Mouse (Mus musculus): ENCODE data around the gene Usp48. TPM values are rescaled to one million over a fixed set of nuclear protein-coding genes. Genes with fewer than 3 reads are reported as not detected.

Gene Usp48
- polyA plus RNA-seq, 1 experiment from 2014 or later: 69.9 TPM

GRCm38 (mm10) chr4:137664980-137665675, 71.6 kb downstream of the Usp48 start:
- no peak overlapping the region for H3K27ac ChIP-seq
- ATAC-seq: no peak; the same call in 1 of the 2 replicates
- no peaks in the 10 kb centered on the region for H3K9me3 ChIP-seq (replicated peaks)
- WGBS: 13% methylated on average over 14 of the region's 15 CpGs
- H3K9ac ChIP-seq: peak overlapping the region; percentile 78
- H3K27me3 ChIP-seq: peaks cover 19% of the 10 kb centered on the region
- peak overlapping the region; percentile 57 for H3K4me3 ChIP-seq
- H3K4me1 ChIP-seq: peaks cover 57% of the 10 kb centered on the region
- H3K36me3 ChIP-seq (ENCODE audit: poor library complexity, severe bottlenecking): no peaks in the 10 kb centered on the region
- peak overlapping the region; percentile 93 for H3K4me2 ChIP-seq

GRCm38 (mm10) chr4:137665791-137666190, 72.2 kb downstream of the Usp48 start:
- H3K4me2 ChIP-seq: no peak overlapping the region; the same call in 1 of the 2 replicates
- WGBS: 93% methylated on average over 5 of the region's 5 CpGs
- H3K9ac ChIP-seq: no peak overlapping the region
- no peak overlapping the region for H3K27ac ChIP-seq
- no peak for ATAC-seq
- H3K4me1 ChIP-seq: peaks cover 51% of the 10 kb centered on the region
- 0 out of 2 replicates have a peak overlapping the region, but pooled peaks have one; percentile 1 for H3K4me3 ChIP-seq
- H3K27me3 ChIP-seq: peaks cover 19% of the 10 kb centered on the region
- no peaks in the 10 kb centered on the region for H3K9me3 ChIP-seq (replicated peaks)
- no peaks in the 10 kb centered on the region for H3K36me3 ChIP-seq (ENCODE audit: poor library complexity, severe bottlenecking)

GRCm38 (mm10) chr4:137666283-137666957, 72.9 kb downstream of the Usp48 start:
- Histone ChIP-seq H3K4me3 (no peak overlapping the region), H3K27ac (no peak overlapping the region), H3K4me2 (no peak overlapping the region), H3K4me1 (peaks cover 46% of the 10 kb centered on the region), H3K9me3 (replicated peaks) (no peaks in the 10 kb centered on the region), H3K36me3 (ENCODE audit: poor library complexity, severe bottlenecking) (no peaks in the 10 kb centered on the region), H3K27me3 (peaks cover 19% of the 10 kb centered on the region), H3K9ac (no peak overlapping the region)
- no peak for ATAC-seq
- WGBS: 55% methylated on average over 5 of the region's 5 CpGs

- H3K27ac ChIP-seq: no peak overlapping the region
- no peak overlapping the region for H3K4me3 ChIP-seq
- peaks cover 19% of the 10 kb centered on the region for H3K27me3 ChIP-seq
- H3K4me1 ChIP-seq: peaks cover 41% of the 10 kb centered on the region
- no peaks in the 10 kb centered on the region for H3K36me3 ChIP-seq (ENCODE audit: poor library complexity, severe bottlenecking)
- ATAC-seq: no peak
- no peaks in the 10 kb centered on the region for H3K9me3 ChIP-seq (replicated peaks)
- H3K4me2 ChIP-seq: no peak overlapping the region
- 78% methylated on average over 8 of the region's 8 CpGs for WGBS
- H3K9ac ChIP-seq: no peak overlapping the region
Measured at GRCm38 (mm10) chr4:137666958-137667345, 73.4 kb downstream of the Usp48 start.

GRCm38 (mm10) chr4:137667747-137668146, 74.2 kb downstream of the Usp48 start:
- 53% methylated on average over 5 of the region's 5 CpGs for WGBS
- Histone ChIP-seq H3K27me3 (peaks cover 16% of the 10 kb centered on the region), H3K4me3 (no peak overlapping the region), H3K36me3 (ENCODE audit: poor library complexity, severe bottlenecking) (no peaks in the 10 kb centered on the region), H3K4me2 (no peak overlapping the region), H3K9ac (no peak overlapping the region), H3K27ac (no peak overlapping the region), H3K9me3 (replicated peaks) (no peaks in the 10 kb centered on the region), H3K4me1 (peaks cover 41% of the 10 kb centered on the region)
- no peak for ATAC-seq

- ATAC-seq: no peak
- 79% methylated on average over 13 of the region's 13 CpGs for WGBS
- H3K27me3 ChIP-seq: peaks cover 8% of the 10 kb centered on the region
- H3K9ac ChIP-seq: no peak overlapping the region
- no peak overlapping the region for H3K4me3 ChIP-seq
- H3K36me3 ChIP-seq (ENCODE audit: poor library complexity, severe bottlenecking): no peaks in the 10 kb centered on the region
- no peak overlapping the region for H3K4me2 ChIP-seq
- H3K4me1 ChIP-seq: peaks cover 28% of the 10 kb centered on the region
- H3K9me3 ChIP-seq (replicated peaks): no peaks in the 10 kb centered on the region
- H3K27ac ChIP-seq: no peak overlapping the region
Measured at GRCm38 (mm10) chr4:137671711-137672500, 78.4 kb downstream of the Usp48 start.

GRCm38 (mm10) chr4:137675566-137675965, 82.0 kb downstream of the Usp48 start:
- Histone ChIP-seq H3K4me3 (no peak overlapping the region), H3K27me3 (peaks cover 22% of the 10 kb centered on the region), H3K9ac (no peak overlapping the region), H3K4me2 (no peak overlapping the region), H3K9me3 (replicated peaks) (no peaks in the 10 kb centered on the region), H3K27ac (no peak overlapping the region), H3K36me3 (ENCODE audit: poor library complexity, severe bottlenecking) (no peaks in the 10 kb centered on the region), H3K4me1 (peaks cover 23% of the 10 kb centered on the region)
- 56% methylated on average over 7 of the region's 7 CpGs for WGBS
- no peak for ATAC-seq

GRCm38 (mm10) chr4:137676057-137676456, 82.5 kb downstream of the Usp48 start:
- no peak overlapping the region for H3K4me3 ChIP-seq
- 0 out of 2 replicates have a peak overlapping the region, but pooled peaks have one; percentile 9 for H3K4me2 ChIP-seq
- no peaks in the 10 kb centered on the region for H3K36me3 ChIP-seq (ENCODE audit: poor library complexity, severe bottlenecking)
- ATAC-seq: peak; percentile 25
- peaks cover 24% of the 10 kb centered on the region for H3K27me3 ChIP-seq
- 7% methylated on average over 10 of the region's 11 CpGs for WGBS
- no peak overlapping the region for H3K27ac ChIP-seq
- H3K9me3 ChIP-seq (replicated peaks): no peaks in the 10 kb centered on the region
- H3K9ac ChIP-seq: no peak overlapping the region
- H3K4me1 ChIP-seq: peaks cover 28% of the 10 kb centered on the region

GRCm38 (mm10) chr4:137676700-137677484, 83.3 kb downstream of the Usp48 start:
- Histone ChIP-seq H3K36me3 (ENCODE audit: poor library complexity, severe bottlenecking) (no peaks in the 10 kb centered on the region), H3K4me3 (no peak overlapping the region), H3K9me3 (replicated peaks) (no peaks in the 10 kb centered on the region), H3K4me2 (no peak overlapping the region), H3K27me3 (peaks cover 25% of the 10 kb centered on the region), H3K4me1 (peaks cover 36% of the 10 kb centered on the region), H3K27ac (no peak overlapping the region), H3K9ac (no peak overlapping the region)
- ATAC-seq: 0 out of 2 replicates have a peak, but pooled peaks have one; percentile 22
- WGBS: 65% methylated on average over 13 of the region's 13 CpGs

- no peak overlapping the region for H3K4me3 ChIP-seq
- H3K4me1 ChIP-seq: peaks cover 41% of the 10 kb centered on the region
- H3K36me3 ChIP-seq (ENCODE audit: poor library complexity, severe bottlenecking): no peaks in the 10 kb centered on the region
- WGBS: 88% methylated on average over 5 of the region's 5 CpGs
- H3K27ac ChIP-seq: no peak overlapping the region
- H3K9me3 ChIP-seq (replicated peaks): no peaks in the 10 kb centered on the region
- no peak overlapping the region for H3K4me2 ChIP-seq
- ATAC-seq: no peak
- H3K27me3 ChIP-seq: peaks cover 35% of the 10 kb centered on the region
- no peak overlapping the region for H3K9ac ChIP-seq
Measured at GRCm38 (mm10) chr4:137677906-137678305, 84.4 kb downstream of the Usp48 start.

GRCm38 (mm10) chr4:137678568-137678967, 85.0 kb downstream of the Usp48 start:
- Histone ChIP-seq H3K9ac (no peak overlapping the region), H3K27me3 (peaks cover 35% of the 10 kb centered on the region)
- 81% methylated on average over 9 of the region's 9 CpGs for WGBS

More at GRCm38 (mm10) chr4:137678568-137678967, 85.0 kb downstream of the Usp48 start:
- Histone ChIP-seq H3K4me3 (no peak overlapping the region), H3K36me3 (ENCODE audit: poor library complexity, severe bottlenecking) (no peaks in the 10 kb centered on the region), H3K4me1 (peaks cover 41% of the 10 kb centered on the region), H3K9me3 (replicated peaks) (no peaks in the 10 kb centered on the region), H3K4me2 (no peak overlapping the region), H3K27ac (no peak overlapping the region)
- no peak for ATAC-seq
